Mouse (Mus musculus) c-Kit-positive CD71-positive TER-119-negative erythroid progenitor cells, embryonic 14.5 days (primary cell): ENCODE measurements around the gene Tapt1.
A peak's percentile ranks its signal among the peaks of the same experiment; 100 is the strongest.

Experiments used
- DNase-seq: peaks from one replicate; pipeline ENCODE4 v3.0.0-alpha.2; 2013; ENCODE audit warnings: low read depth

The Tapt1 gene

GRCm38 (mm10) chr5:44233933-44234332 is 7.5 kb upstream of the Tapt1 start:
- no peak for DNase-seq

GRCm38 (mm10) chr5:44228756-44229155 is 2.3 kb upstream of the Tapt1 start:
- no peak for DNase-seq

- DNase-seq: no peak
Observed at GRCm38 (mm10) chr5:44228323-44228722, 1.9 kb upstream of the Tapt1 start.

GRCm38 (mm10) chr5:44227462-44227840 is 1.0 kb upstream of the Tapt1 start:
- no peak for DNase-seq

- DNase-seq: no peak
Observed at GRCm38 (mm10) chr5:44225911-44226520, 410 bp downstream of the Tapt1 start.

- peak; percentile 50 for DNase-seq
Observed at GRCm38 (mm10) chr5:44224916-44225600, 1.4 kb downstream of the Tapt1 start.

GRCm38 (mm10) chr5:44224251-44224650 is 2.2 kb downstream of the Tapt1 start:
- peak; percentile 63 for DNase-seq

GRCm38 (mm10) chr5:44223341-44223881 is 3.0 kb downstream of the Tapt1 start:
- DNase-seq: peak; percentile 66

GRCm38 (mm10) chr5:44220430-44220829 is 6.0 kb downstream of the Tapt1 start:
- no peak for DNase-seq

GRCm38 (mm10) chr5:44219871-44220270 is 6.6 kb downstream of the Tapt1 start:
- no peak for DNase-seq

GRCm38 (mm10) chr5:44218483-44218882 is 7.9 kb downstream of the Tapt1 start:
- no peak for DNase-seq

- DNase-seq: no peak
Observed at GRCm38 (mm10) chr5:44217685-44218041, 8.8 kb downstream of the Tapt1 start.

- no peak for DNase-seq
Observed at GRCm38 (mm10) chr5:44217041-44217684, 9.3 kb downstream of the Tapt1 start.

- DNase-seq: no peak
Observed at GRCm38 (mm10) chr5:44215118-44215517, 11.3 kb downstream of the Tapt1 start.

GRCm38 (mm10) chr5:44214025-44214424 is 12.4 kb downstream of the Tapt1 start:
- no peak for DNase-seq

GRCm38 (mm10) chr5:44213391-44213790 is 13.0 kb downstream of the Tapt1 start:
- DNase-seq: no peak

- no peak for DNase-seq
Observed at GRCm38 (mm10) chr5:44211818-44212465, 14.5 kb downstream of the Tapt1 start.

- DNase-seq: no peak
Observed at GRCm38 (mm10) chr5:44207286-44207685, 19.1 kb downstream of the Tapt1 start.

GRCm38 (mm10) chr5:44206651-44207050 is 19.8 kb downstream of the Tapt1 start:
- no peak for DNase-seq

GRCm38 (mm10) chr5:44203410-44203809 is 23.0 kb downstream of the Tapt1 start:
- peak; percentile 72 for DNase-seq

- DNase-seq: no peak
Observed at GRCm38 (mm10) chr5:44201665-44202064, 24.8 kb downstream of the Tapt1 start.

GRCm38 (mm10) chr5:44199109-44199508 is 27.3 kb downstream of the Tapt1 start:
- no peak for DNase-seq

- no peak for DNase-seq
Observed at GRCm38 (mm10) chr5:44198471-44198870, 28.0 kb downstream of the Tapt1 start.
